Mouse (Mus musculus) limb, embryonic 14.5 days (tissue): ENCODE data around the gene Ciart. TPM values are rescaled to one million over a fixed set of nuclear protein-coding genes. Genes with fewer than 3 reads are reported as not detected.

Experiments used
- ATAC-seq: fragments of 200-750 bp; cut with Nextera tagmentation; 2 replicates; pipeline ENCODE4 v1.8.0; 2017; ENCODE audit warnings: low read depth, moderate number of reproducible peaks, moderate TSS enrichment; ENCODE audit not compliant: low FRiP score
- DNase-seq: peaks from one replicate; pipeline ENCODE4 v3.0.0-alpha.2; 2015; ENCODE audit warnings: low spot score
- H3K27ac ChIP-seq: fragments of 300-500 bp; sonication (generic); replicated peaks from 2 replicates; pipeline ENCODE4 v1.5.1; 2014; ENCODE audit warnings: low read depth, mild to moderate bottlenecking, low read length, moderate library complexity, mixed read lengths
- H3K27me3 ChIP-seq: fragments of 300-500 bp; sonication (generic); 2 replicates; pipeline ENCODE4 v1.6.1; 2014; ENCODE audit warnings: low read length, mixed read lengths; ENCODE audit not compliant: control insufficient read depth, insufficient read depth
- H3K36me3 ChIP-seq: fragments of 300-500 bp; sonication (generic); 2 replicates; pipeline ENCODE4 v1.6.1; 2014; ENCODE audit warnings: mild to moderate bottlenecking, low read length, moderate library complexity, mixed read lengths; ENCODE audit not compliant: control insufficient read depth, insufficient read depth
- H3K4me1 ChIP-seq: fragments of 300-500 bp; sonication (generic); 2 replicates; pipeline ENCODE4 v1.6.1; 2014; ENCODE audit warnings: antibody characterized with exemption, low read length, mixed read lengths; ENCODE audit not compliant: control insufficient read depth, insufficient read depth
- H3K4me2 ChIP-seq: fragments of 300-500 bp; sonication (generic); replicated peaks from 2 replicates; pipeline ENCODE4 v1.6.1; 2014; ENCODE audit warnings: low read depth, mild to moderate bottlenecking, low read length, moderate library complexity; ENCODE audit not compliant: severe bottlenecking
- H3K4me3 ChIP-seq: fragments of 300-500 bp; sonication (generic); replicated peaks from 2 replicates; pipeline ENCODE4 v1.5.1; 2014; ENCODE audit warnings: low read length
- H3K9ac ChIP-seq: fragments of 300-500 bp; sonication (generic); 2 replicates; pipeline ENCODE4 v1.6.1; 2014; ENCODE audit warnings: mild to moderate bottlenecking, low read depth, low read length, moderate library complexity; ENCODE audit not compliant: severe bottlenecking
- H3K9me3 ChIP-seq: fragments of 300-500 bp; sonication (generic); 2 replicates; pipeline ENCODE4 v1.6.1; 2016; ENCODE audit warnings: low read length; ENCODE audit not compliant: control insufficient read depth
- POLR2A ChIP-seq: fragments of 200-500 bp; IDR thresholded peaks from 2 replicates; pipeline ENCODE4 v1.8.0; 2012; ENCODE audit warnings: inconsistent platforms, mild to moderate bottlenecking, moderate library complexity, borderline replicate concordance; ENCODE audit not compliant: insufficient read depth, insufficient read length; ENCODE audit errors: extremely low read depth
- WGBS: fragments of 180-500 bp; shearing (Covaris S2); extraction: QIAGEN DNeasy Blood & Tissue Kit; methylation state at CpG from one replicate; pipeline ENCODE4 v1.1.7; 2014; 5-methylcytosine and 5-hydroxymethylcytosine counted together
- polyA plus RNA-seq, 2 experiments: library from polyadenylated mRNA; depleted of rRNA in 1 of 2; stranded (reverse) in 1 of 2; unstranded in 1 of 2; fragments of >200 nt; fragmentation: Nextera tagmentation in 1 of 2; extraction: Ambion mirVana in 1 of 2; gene quantifications; 2 replicates each; pipeline versions ENCODE4 v1.2.1 to v1.2.3; 2012 to 2014

The Ciart gene
- polyA plus RNA-seq (2012; rRNA removed) (8.4 and 10.9 TPM in 2 replicates), polyA plus RNA-seq (2014; fragmentation: Nextera tagmentation; extraction: Ambion mirVana) (4.4 and 5.4 TPM in 2 replicates)

GRCm38 (mm10) chr3:95881979-95882815 is at the start of gene Ciart:
Gene Ciart (minus strand): TSS chr3:95882251.
- peak; percentile 95 for DNase-seq
- under 1% methylated on average over 66 of the region's 66 CpGs for WGBS
- Histone ChIP-seq H3K4me1 (0 out of 2 replicates have a peak, but pooled peaks cover 6% of the 10 kb centered on the region), H3K9ac (peak within 1 kb of the TSS; percentile 42), H3K27me3 (no peaks in the 10 kb centered on the region), H3K4me2 (peak within 1 kb of the TSS; percentile 89), H3K27ac (no peak within 1 kb of the TSS), H3K9me3 (no peaks in the 10 kb centered on the region), H3K4me3 (peak within 1 kb of the TSS; percentile 48), H3K36me3 (no peaks in the 10 kb centered on the region)
- 0 out of 2 replicates have a peak, but pooled peaks have one; percentile 18 for TF ChIP-seq POLR2A
- ATAC-seq, result peak; percentile 100

GRCm38 (mm10) chr3:95931471-95931870 is 49.4 kb upstream of the Ciart start:
- H3K9me3 ChIP-seq, result no peaks in the 10 kb centered on the region
- H3K27me3 ChIP-seq, result no peaks in the 10 kb centered on the region
- H3K4me3 ChIP-seq, result no peak overlapping the region
- 92% methylated on average over 1 of the region's 1 CpGs for whole genome bisulfite sequencing
- H3K27ac ChIP-seq, result no peak overlapping the region
- no peak overlapping the region for H3K9ac ChIP-seq
- no peak for TF ChIP-seq POLR2A
- H3K4me1 ChIP-seq, result 0 out of 2 replicates have a peak, but pooled peaks cover 6% of the 10 kb centered on the region
- peaks cover 23% of the 10 kb centered on the region for H3K36me3 ChIP-seq
- no peak overlapping the region for H3K4me2 ChIP-seq
- ATAC-seq, result no peak
- no peak for DNase-seq

- Histone ChIP-seq H3K9ac (peak overlapping the region; percentile 98), H3K4me2 (peak overlapping the region; percentile 54), H3K36me3 (peaks cover 19% of the 10 kb centered on the region), H3K27me3 (no peaks in the 10 kb centered on the region), H3K27ac (peak overlapping the region; percentile 96), H3K9me3 (no peaks in the 10 kb centered on the region), H3K4me3 (peak overlapping the region; percentile 90), H3K4me1 (0 out of 2 replicates have a peak, but pooled peaks cover 6% of the 10 kb centered on the region)
- TF ChIP-seq POLR2A, result no peak
- ATAC-seq (no peak), DNase-seq (no peak)
- 0% methylated on average over 5 of the region's 5 CpGs for WGBS
Measured at GRCm38 (mm10) chr3:95930471-95930789, 48.4 kb upstream of the Ciart start.

- Histone ChIP-seq H3K9me3 (no peaks in the 10 kb centered on the region), H3K4me2 (peak overlapping the region; percentile 54), H3K27me3 (no peaks in the 10 kb centered on the region), H3K4me3 (peak overlapping the region; percentile 90), H3K27ac (peak overlapping the region; percentile 96), H3K4me1 (0 out of 2 replicates have a peak, but pooled peaks cover 6% of the 10 kb centered on the region), H3K36me3 (peaks cover 15% of the 10 kb centered on the region), H3K9ac (peak overlapping the region; percentile 98)
- 0 out of 2 replicates have a peak, but pooled peaks have one; percentile 19 for TF ChIP-seq POLR2A
- peak; percentile 27 for ATAC-seq
- DNase-seq, result peak; percentile 23
- WGBS, result 2% methylated on average over 57 of the region's 105 CpGs
Measured at GRCm38 (mm10) chr3:95929581-95930470, 47.8 kb upstream of the Ciart start.
